Mouse (Mus musculus) hindbrain, postnatal 0 days (tissue): ENCODE results near the gene Fam110c. TPM values are rescaled to one million over a fixed set of nuclear protein-coding genes. Genes with fewer than 3 reads are reported as not detected.

Source experiments
- ATAC-seq: fragments of 200-750 bp; cut with Nextera tagmentation; 2 replicates; pipeline ENCODE4 v1.8.0; 2017; ENCODE audit warnings: mild to moderate bottlenecking, moderate TSS enrichment, moderate library complexity
- DNase-seq: peaks from one replicate; pipeline ENCODE4 v3.0.0-alpha.2; 2015; ENCODE audit warnings: low spot score
- H3K27ac ChIP-seq: fragments of 300-500 bp; sonication (generic); 2 replicates; pipeline ENCODE4 v1.5.1; 2014; ENCODE audit warnings: mild to moderate bottlenecking
- H3K27me3 ChIP-seq: fragments of 300-500 bp; sonication (generic); 2 replicates; pipeline ENCODE4 v1.6.1; 2014; ENCODE audit warnings: low read length, mixed read lengths; ENCODE audit not compliant: insufficient read depth
- H3K36me3 ChIP-seq: fragments of 300-500 bp; sonication (generic); 2 replicates; pipeline ENCODE4 v1.6.1; 2014; ENCODE audit warnings: low read length, mixed read lengths; ENCODE audit not compliant: insufficient read depth
- H3K4me1 ChIP-seq: fragments of 300-500 bp; sonication (generic); 2 replicates; pipeline ENCODE4 v1.6.1; 2014; ENCODE audit warnings: antibody characterized with exemption, low read length, mixed read lengths; ENCODE audit not compliant: insufficient read depth
- H3K4me2 ChIP-seq: fragments of 300-500 bp; sonication (generic); 2 replicates; pipeline ENCODE4 v1.6.1; 2014; ENCODE audit warnings: low read depth, mild to moderate bottlenecking, low read length, moderate library complexity, mixed read lengths
- H3K4me3 ChIP-seq: fragments of 300-500 bp; sonication (generic); 2 replicates; pipeline ENCODE4 v1.5.1; 2014; ENCODE audit warnings: low read length
- H3K9ac ChIP-seq: fragments of 300-500 bp; sonication (generic); replicated peaks from 2 replicates; pipeline ENCODE4 v1.6.1; 2014; ENCODE audit warnings: mild to moderate bottlenecking, low read length, moderate library complexity, mixed read lengths
- H3K9me3 ChIP-seq: fragments of 300-500 bp; sonication (generic); 2 replicates; pipeline ENCODE4 v1.6.1; 2016; ENCODE audit warnings: low read length, mixed read lengths
- CTCF ChIP-seq: IDR thresholded peaks from 2 replicates; pipeline ENCODE4 v1.5.1; 2016; ENCODE audit warnings: antibody characterized with exemption, control low read depth, low read depth
- WGBS: fragments of 180-500 bp; shearing (Covaris S2); extraction: QIAGEN DNeasy Blood & Tissue Kit; methylation state at CpG from one replicate; pipeline ENCODE4 v1.1.7; 2014; 5-methylcytosine and 5-hydroxymethylcytosine counted together
- polyA plus RNA-seq: library from polyadenylated mRNA; unstranded; fragments of >200 nt; fragmentation: Nextera tagmentation; extraction: Ambion mirVana; gene quantifications from 2 replicates; pipeline ENCODE4 v1.2.1, GENCODE M21; 2015
- total RNA-seq: library from RNA; depleted of rRNA; stranded (reverse); fragments of >200 nt; gene quantifications from 2 replicates; pipeline ENCODE4 v1.2.3, GENCODE M21; 2014; rRNA removed

The Fam110c gene
- total RNA-seq: 0.07 and 0.10 TPM in 2 replicates
- polyA plus RNA-seq: 0.09 and 0.25 TPM in 2 replicates

- Histone ChIP-seq H3K4me3 (peak within 1 kb of the TSS; percentile 49), H3K9ac (peak within 1 kb of the TSS; percentile 33; the same call in 1 of the 2 replicates), H3K4me1 (0 out of 2 replicates have a peak, but pooled peaks cover 4% of the 10 kb centered on the region), H3K27me3 (peaks cover 26% of the 10 kb centered on the region), H3K36me3 (no peaks in the 10 kb centered on the region), H3K4me2 (peak within 1 kb of the TSS; percentile 99), H3K27ac (no peak within 1 kb of the TSS), H3K9me3 (no peaks in the 10 kb centered on the region)
- ATAC-seq: peak; percentile 61; the same call in 1 of the 2 replicates
- no peak for DNase-seq
- TF ChIP-seq CTCF: peak; percentile 34
- WGBS: 3% methylated on average over 50 of the region's 50 CpGs
Observed at GRCm38 (mm10) chr12:31073412-31074354, at the start of gene Fam110c. Gene Fam110c (plus strand): TSS chr12:31073861.

- no peak for DNase-seq
- 0 out of 2 replicates have a peak, but pooled peaks cover 4% of the 10 kb centered on the region for H3K9me3 ChIP-seq
- no peak for ATAC-seq
- 64% methylated on average over 7 of the region's 7 CpGs for WGBS
- no peak overlapping the region for H3K27ac ChIP-seq
- no peak overlapping the region for H3K9ac ChIP-seq
- no peaks in the 10 kb centered on the region for H3K36me3 ChIP-seq
- no peak overlapping the region for H3K4me2 ChIP-seq
- TF ChIP-seq CTCF: no peak
- H3K27me3 ChIP-seq: no peaks in the 10 kb centered on the region
- H3K4me1 ChIP-seq: no peaks in the 10 kb centered on the region
- no peak overlapping the region for H3K4me3 ChIP-seq
Observed at GRCm38 (mm10) chr12:31026423-31026822, 47.2 kb upstream of the Fam110c start.

- Histone ChIP-seq H3K27me3 (no peaks in the 10 kb centered on the region), H3K9ac (no peak overlapping the region), H3K27ac (no peak overlapping the region), H3K36me3 (no peaks in the 10 kb centered on the region), H3K4me2 (no peak overlapping the region), H3K9me3 (no peaks in the 10 kb centered on the region), H3K4me1 (no peaks in the 10 kb centered on the region), H3K4me3 (no peak overlapping the region)
- 92% methylated on average over 4 of the region's 4 CpGs for WGBS
- DNase-seq (no peak), ATAC-seq (no peak)
- no peak for TF ChIP-seq CTCF
Observed at GRCm38 (mm10) chr12:31052066-31052465, 21.6 kb upstream of the Fam110c start.

DNA sequence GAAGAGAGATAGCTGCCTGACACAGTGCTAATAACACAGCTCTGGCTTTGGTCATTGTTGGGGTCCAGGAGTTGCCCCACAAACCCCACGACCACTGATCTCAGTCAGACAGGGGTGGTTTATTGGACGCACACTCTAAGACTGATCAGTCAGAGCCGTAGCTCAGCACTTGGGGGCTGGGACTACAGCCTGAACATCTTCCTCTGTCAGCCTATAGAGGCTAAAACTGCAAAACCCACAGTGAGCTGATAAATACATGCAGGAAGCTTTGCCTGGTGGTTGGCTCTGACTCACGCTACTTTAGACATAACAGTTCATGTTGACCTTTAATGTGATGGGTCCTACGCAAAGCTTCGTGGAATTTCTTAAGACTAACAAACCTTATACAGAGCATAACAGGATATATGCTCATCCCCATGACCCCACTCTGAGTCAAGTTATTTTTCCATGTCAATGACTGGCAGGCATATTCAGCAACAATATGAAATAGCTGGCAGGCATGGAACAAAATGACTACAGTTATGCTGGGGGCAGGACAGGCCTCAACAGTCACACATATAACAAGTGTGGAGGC, 17.3 kb upstream of the Fam110c start:
- H3K4me1 ChIP-seq: no peaks in the 10 kb centered on the region
- no peak for DNase-seq
- no peak for ATAC-seq
- no peak overlapping the region for H3K4me3 ChIP-seq
- no peak for TF ChIP-seq CTCF
- H3K4me2 ChIP-seq: no peak overlapping the region
- H3K36me3 ChIP-seq: no peaks in the 10 kb centered on the region
- H3K9me3 ChIP-seq: no peaks in the 10 kb centered on the region
- no peak overlapping the region for H3K9ac ChIP-seq
- H3K27me3 ChIP-seq: no peaks in the 10 kb centered on the region
- WGBS: 85% methylated on average over 6 of the region's 6 CpGs
- H3K27ac ChIP-seq: no peak overlapping the region

GRCm38 (mm10) chr12:31059393-31059853, 14.2 kb upstream of the Fam110c start:
- no peak overlapping the region for H3K4me3 ChIP-seq
- H3K27ac ChIP-seq: no peak overlapping the region
- DNase-seq: no peak
- no peak overlapping the region for H3K9ac ChIP-seq
- H3K36me3 ChIP-seq: no peaks in the 10 kb centered on the region
- no peaks in the 10 kb centered on the region for H3K9me3 ChIP-seq
- TF ChIP-seq CTCF: no peak
- no peak for ATAC-seq
- no peaks in the 10 kb centered on the region for H3K27me3 ChIP-seq
- H3K4me1 ChIP-seq: no peaks in the 10 kb centered on the region
- WGBS: 47% methylated on average over 8 of the region's 8 CpGs
- no peak overlapping the region for H3K4me2 ChIP-seq

GRCm38 (mm10) chr12:31060245-31060644, 13.4 kb upstream of the Fam110c start:
- 55% methylated on average over 8 of the region's 8 CpGs for WGBS

More at GRCm38 (mm10) chr12:31060245-31060644, 13.4 kb upstream of the Fam110c start:
- TF ChIP-seq CTCF: no peak
- Histone ChIP-seq H3K27me3 (no peaks in the 10 kb centered on the region), H3K9ac (no peak overlapping the region), H3K4me3 (no peak overlapping the region), H3K36me3 (no peaks in the 10 kb centered on the region), H3K4me1 (no peaks in the 10 kb centered on the region), H3K9me3 (no peaks in the 10 kb centered on the region), H3K4me2 (no peak overlapping the region), H3K27ac (no peak overlapping the region)
- no peak for ATAC-seq
- DNase-seq: no peak
